Mouse (Mus musculus) c-Kit-positive CD71-negative TER-119-negative erythroid progenitor cells, embryonic 14.5 days (primary cell): Measurements from ENCODE around the gene Dusp7.

Source experiments
- DNase-seq: peaks from one replicate; pipeline ENCODE4 v3.0.0-alpha.2; 2013; ENCODE audit warnings: low read depth

The Dusp7 gene

GRCm38 (mm10) chr9:106421033-106421864 lies 52.8 kb downstream of the Dusp7 start:
- no peak for DNase-seq

GRCm38 (mm10) chr9:106421865-106422160 lies 53.4 kb downstream of the Dusp7 start:
- peak; percentile 84 for DNase-seq
